Mouse (Mus musculus) ES-E14 (cell line): Measurements from ENCODE around the gene Rtp2.

ENCODE experiments used
- CHD2 ChIP-seq: IDR thresholded peaks from 2 replicates; pipeline ENCODE4 v1.6.1; 2014; ENCODE audit warnings: mild to moderate bottlenecking, low read depth, low read length, inconsistent platforms
- ZC3H11A ChIP-seq: IDR thresholded peaks from 2 replicates; pipeline ENCODE4 v1.6.1; 2012; ENCODE audit warnings: low read depth, mild to moderate bottlenecking, inconsistent platforms, low read length, borderline replicate concordance
- ZNF384 ChIP-seq: IDR thresholded peaks from 2 replicates; pipeline ENCODE4 v1.6.1; 2012; ENCODE audit warnings: low read depth, low read length, inconsistent platforms

GRCm38 (mm10) chr16:23927301-23928114 lies 4.7 kb downstream of the Rtp2 start:
- no peak for TF ChIP-seq CHD2
- TF ChIP-seq ZC3H11A = no peak
- no peak for TF ChIP-seq ZNF384
